Mouse (Mus musculus) neutrophil, adult 5-6 weeks (primary cell): ENCODE measurements around the gene Slc9a2. TPM values are rescaled to one million over a fixed set of nuclear protein-coding genes. Genes with fewer than 3 reads are reported as not detected.

Experiments
- total RNA-seq: library from RNA; stranded (forward); fragments of 200-1000 nt; gene quantifications from 2 replicates; pipeline ENCODE4 v1.2.3, GENCODE M21; 2017

Gene Slc9a2
- total RNA-seq, 1 experiment from 2014 or later, result not detected

Other genes starting within 250 kb of the Slc9a2 start
- gene Il18r1, start 215.0 kb upstream of the Slc9a2 start, total RNA-seq, result 15.3 and 18.0 TPM in 2 replicates
- gene Il18rap, start 165.2 kb upstream of the Slc9a2 start, total RNA-seq, result 144 and 170 TPM in 2 replicates
- gene Slc9a4, start 100.5 kb upstream of the Slc9a2 start, total RNA-seq, result not detected in 2 replicates
- 2.5 and 3.0 TPM in 2 replicates for gene Mfsd9, start 110.1 kb downstream of the Slc9a2 start, total RNA-seq
- not detected in 2 replicates for gene Tmem182, start 125.0 kb downstream of the Slc9a2 start, total RNA-seq